Mouse (Mus musculus): ENCODE results near the gene Muc20. TPM values are rescaled to one million over a fixed set of nuclear protein-coding genes. Genes with fewer than 3 reads are reported as not detected.

Gene Muc20
- total and polyA plus RNA-seq, 2 experiments from 2014 or later = not detected

DNA sequence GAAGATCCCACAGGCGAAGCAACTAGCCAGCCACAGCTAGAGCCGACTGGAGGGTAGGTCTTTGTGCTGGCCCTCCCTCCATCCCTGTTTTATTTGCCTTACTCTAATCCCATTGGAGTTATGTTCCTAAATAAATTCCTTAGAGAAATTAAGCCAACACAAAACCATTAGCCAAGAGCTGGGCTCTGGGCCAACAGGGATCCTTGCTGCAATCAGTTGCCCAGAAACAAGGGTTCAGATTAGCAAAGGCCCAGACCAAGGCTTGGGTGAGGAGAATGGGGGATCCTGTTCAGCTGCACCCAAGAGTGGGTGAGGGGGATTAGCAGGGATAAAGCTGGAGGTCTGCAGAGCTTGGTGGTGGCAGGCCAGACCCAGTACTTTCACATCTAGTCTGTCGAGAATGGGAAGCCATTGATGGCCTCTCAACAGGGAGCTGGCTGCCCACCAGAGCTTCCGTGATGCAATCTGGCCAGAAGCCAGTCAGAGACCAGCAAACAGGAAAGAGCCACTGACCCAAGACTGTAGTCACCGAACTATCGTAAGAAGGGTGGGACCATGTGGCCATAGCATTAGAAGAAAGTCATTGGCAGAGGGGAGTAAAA is 6.1 kb upstream of the Muc20 start:
- WGBS = 35% methylated on average over 6 of the region's 6 CpGs
- Histone ChIP-seq H3K9me3 (ENCODE audit: low read length) (no peaks in the 10 kb centered on the region), H3K4me1 (ENCODE audit: insufficient read depth, low read length) (peaks cover 3% of the 10 kb centered on the region), H3K9ac (replicated peaks; ENCODE audit: low read length) (no peak overlapping the region; the same call in 1 of the 2 replicates), H3K27ac (peak overlapping the region; percentile 65), H3K36me3 (ENCODE audit: insufficient read depth, low read length) (no peaks in the 10 kb centered on the region), H3K4me2 (ENCODE audit: low read depth, low read length) (no peak overlapping the region), H3K4me3 (ENCODE audit: low read length) (no peak overlapping the region), H3K27me3 (ENCODE audit: insufficient read depth, low read length) (no peaks in the 10 kb centered on the region)
- ATAC-seq = peak; percentile 91
- TF ChIP-seq CTCF (IDR thresholded peaks at IDR 0.05; ENCODE audit: low read depth) = no peak
- peak; percentile 85 for DNase-seq (ENCODE audit: low spot score)

DNA sequence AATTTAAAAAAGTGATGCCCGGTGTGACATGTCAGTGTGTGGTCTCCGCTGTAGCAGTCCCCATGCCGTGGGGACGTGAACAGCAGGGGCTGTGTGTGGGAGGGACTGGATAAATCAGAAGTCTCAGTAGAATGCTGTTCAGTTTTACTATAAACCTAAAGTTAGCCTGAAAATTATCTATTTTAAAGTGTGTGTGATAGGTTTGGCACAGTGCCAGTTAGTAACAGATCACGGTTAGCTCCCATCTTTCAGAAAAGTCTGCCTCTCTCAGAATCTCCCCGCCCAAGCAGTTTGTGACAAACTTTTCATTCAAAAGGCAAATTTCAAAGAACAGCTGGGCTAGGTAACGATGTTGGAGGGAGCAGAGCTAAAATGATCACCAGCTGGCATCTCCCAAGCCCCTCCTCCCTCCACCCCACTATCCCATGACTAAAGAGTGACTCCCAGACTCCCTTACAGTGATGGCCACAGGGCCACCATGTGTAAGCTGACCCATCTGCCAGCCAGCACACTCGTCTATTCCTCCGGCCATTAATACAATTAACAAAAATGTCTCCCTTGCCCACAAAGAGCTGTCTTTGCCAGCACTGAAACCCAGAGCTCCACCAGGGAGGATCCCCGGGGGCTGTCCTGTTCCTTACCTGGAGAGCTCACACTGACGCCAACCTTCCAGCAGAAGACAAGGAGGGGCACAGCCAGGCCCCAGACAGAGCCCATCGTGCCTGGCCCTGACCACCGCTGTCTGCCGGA is 384 bp downstream of the Muc20 start:
- 56% methylated on average over 14 of the region's 14 CpGs for WGBS
- H3K27me3 ChIP-seq (ENCODE audit: insufficient read depth, low read length) = no peaks in the 10 kb centered on the region
- no peak overlapping the region for H3K4me3 ChIP-seq (ENCODE audit: low read length)
- no peak overlapping the region for H3K4me2 ChIP-seq (ENCODE audit: low read depth, low read length)
- no peak for TF ChIP-seq CTCF (IDR thresholded peaks at IDR 0.05; ENCODE audit: low read depth)
- H3K9me3 ChIP-seq (ENCODE audit: low read length) = no peaks in the 10 kb centered on the region
- H3K36me3 ChIP-seq (ENCODE audit: insufficient read depth, low read length) = no peaks in the 10 kb centered on the region
- H3K9ac ChIP-seq (replicated peaks; ENCODE audit: low read length) = no peak overlapping the region
- ATAC-seq (no peak), DNase-seq (ENCODE audit: low spot score) (no peak)
- H3K4me1 ChIP-seq (ENCODE audit: insufficient read depth, low read length) = no peaks in the 10 kb centered on the region
- no peak overlapping the region for H3K27ac ChIP-seq

DNA sequence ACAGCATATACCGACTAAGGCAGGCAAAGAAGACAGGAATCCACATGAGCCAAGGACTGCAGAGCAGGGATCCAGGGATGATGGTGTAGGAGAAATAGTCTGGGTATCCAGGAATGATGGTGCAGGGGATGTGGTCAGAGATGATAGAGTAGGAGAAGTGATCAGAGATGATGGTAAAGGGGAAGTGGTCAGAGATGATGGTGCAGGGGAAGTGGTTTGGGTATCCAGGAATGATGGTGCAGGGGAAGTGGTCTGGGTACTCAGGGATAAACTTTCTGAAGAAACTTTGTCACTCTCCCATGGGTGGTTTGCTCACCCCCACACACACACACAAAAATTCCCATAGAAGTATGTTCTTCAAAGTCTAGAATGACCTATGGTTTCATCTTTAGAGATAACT is 2.1 kb downstream of the Muc20 start:
- H3K4me1 ChIP-seq (ENCODE audit: insufficient read depth, low read length) = no peaks in the 10 kb centered on the region
- H3K9me3 ChIP-seq (ENCODE audit: low read length) = no peaks in the 10 kb centered on the region
- H3K27me3 ChIP-seq (ENCODE audit: insufficient read depth, low read length) = no peaks in the 10 kb centered on the region
- H3K4me3 ChIP-seq (ENCODE audit: low read length) = no peak overlapping the region
- no peak for TF ChIP-seq CTCF (IDR thresholded peaks at IDR 0.05; ENCODE audit: low read depth)
- H3K27ac ChIP-seq = no peak overlapping the region
- DNase-seq (ENCODE audit: low spot score) (no peak), ATAC-seq (no peak)
- H3K9ac ChIP-seq (replicated peaks; ENCODE audit: low read length) = no peak overlapping the region
- 86% methylated on average over 1 of the region's 1 CpGs for WGBS
- H3K36me3 ChIP-seq (ENCODE audit: insufficient read depth, low read length) = no peaks in the 10 kb centered on the region
- no peak overlapping the region for H3K4me2 ChIP-seq (ENCODE audit: low read depth, low read length)

DNA sequence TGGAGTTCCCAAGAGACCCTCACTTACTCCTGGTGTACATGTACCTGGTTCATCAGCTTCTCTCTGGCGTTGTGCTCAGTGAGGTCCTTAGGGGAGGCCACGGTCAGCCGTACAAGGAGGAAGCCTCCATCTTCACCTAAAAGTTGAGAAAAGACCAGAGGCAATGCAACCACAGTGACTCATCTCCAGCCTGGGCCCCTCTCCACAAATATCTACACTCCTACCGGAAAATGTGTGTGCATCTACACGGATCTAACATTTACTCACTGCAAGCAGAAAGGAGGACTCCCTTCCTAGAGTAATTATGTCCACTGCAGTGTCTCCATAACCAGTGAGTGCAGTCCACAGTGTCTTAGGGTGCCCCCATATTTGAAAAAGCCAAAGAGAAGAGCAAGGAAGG is 7.2 kb downstream of the Muc20 start:
- H3K9ac ChIP-seq (replicated peaks; ENCODE audit: low read length) = no peak overlapping the region
- DNase-seq (ENCODE audit: low spot score) (no peak), ATAC-seq (no peak)
- no peaks in the 10 kb centered on the region for H3K4me1 ChIP-seq (ENCODE audit: insufficient read depth, low read length)
- H3K36me3 ChIP-seq (ENCODE audit: insufficient read depth, low read length) = no peaks in the 10 kb centered on the region
- TF ChIP-seq CTCF (IDR thresholded peaks at IDR 0.05; ENCODE audit: low read depth) = no peak
- H3K27me3 ChIP-seq (ENCODE audit: insufficient read depth, low read length) = no peaks in the 10 kb centered on the region
- no peak overlapping the region for H3K4me2 ChIP-seq (ENCODE audit: low read depth, low read length)
- H3K4me3 ChIP-seq (ENCODE audit: low read length) = no peak overlapping the region
- WGBS = 92% methylated on average over 5 of the region's 5 CpGs
- H3K9me3 ChIP-seq (ENCODE audit: low read length) = no peaks in the 10 kb centered on the region
- no peak overlapping the region for H3K27ac ChIP-seq

DNA sequence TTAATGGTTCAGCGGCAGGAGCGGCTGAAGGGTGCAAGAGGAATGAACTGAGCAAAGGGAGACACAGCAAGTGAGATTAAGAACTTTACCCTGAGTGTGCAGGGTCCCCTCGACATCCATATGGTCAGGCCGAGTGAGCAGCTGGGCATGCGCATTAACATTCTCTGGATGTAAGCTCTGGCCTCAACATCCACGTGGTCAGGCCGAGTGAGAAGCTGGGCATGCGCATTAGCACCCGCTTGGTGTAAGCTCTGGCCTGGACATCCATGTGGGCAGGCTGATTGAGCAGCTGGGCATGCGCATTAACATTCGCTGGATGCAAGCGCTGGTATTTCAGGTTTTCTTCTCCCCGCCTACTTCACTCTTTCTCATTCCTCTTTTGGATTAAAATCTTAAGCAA is 12.4 kb downstream of the Muc20 start:
- Histone ChIP-seq H3K36me3 (ENCODE audit: insufficient read depth, low read length) (no peaks in the 10 kb centered on the region), H3K27me3 (ENCODE audit: insufficient read depth, low read length) (no peaks in the 10 kb centered on the region), H3K4me3 (ENCODE audit: low read length) (no peak overlapping the region), H3K4me2 (ENCODE audit: low read depth, low read length) (no peak overlapping the region), H3K4me1 (ENCODE audit: insufficient read depth, low read length) (no peaks in the 10 kb centered on the region), H3K27ac (no peak overlapping the region), H3K9ac (replicated peaks; ENCODE audit: low read length) (no peak overlapping the region), H3K9me3 (ENCODE audit: low read length) (no peaks in the 10 kb centered on the region)
- peak; percentile 59; the same call in 1 of the 2 replicates for ATAC-seq
- 60% methylated on average over 13 of the region's 13 CpGs for WGBS
- no peak for TF ChIP-seq CTCF (IDR thresholded peaks at IDR 0.05; ENCODE audit: low read depth)
- peak; percentile 78 for DNase-seq (ENCODE audit: low spot score)

DNA sequence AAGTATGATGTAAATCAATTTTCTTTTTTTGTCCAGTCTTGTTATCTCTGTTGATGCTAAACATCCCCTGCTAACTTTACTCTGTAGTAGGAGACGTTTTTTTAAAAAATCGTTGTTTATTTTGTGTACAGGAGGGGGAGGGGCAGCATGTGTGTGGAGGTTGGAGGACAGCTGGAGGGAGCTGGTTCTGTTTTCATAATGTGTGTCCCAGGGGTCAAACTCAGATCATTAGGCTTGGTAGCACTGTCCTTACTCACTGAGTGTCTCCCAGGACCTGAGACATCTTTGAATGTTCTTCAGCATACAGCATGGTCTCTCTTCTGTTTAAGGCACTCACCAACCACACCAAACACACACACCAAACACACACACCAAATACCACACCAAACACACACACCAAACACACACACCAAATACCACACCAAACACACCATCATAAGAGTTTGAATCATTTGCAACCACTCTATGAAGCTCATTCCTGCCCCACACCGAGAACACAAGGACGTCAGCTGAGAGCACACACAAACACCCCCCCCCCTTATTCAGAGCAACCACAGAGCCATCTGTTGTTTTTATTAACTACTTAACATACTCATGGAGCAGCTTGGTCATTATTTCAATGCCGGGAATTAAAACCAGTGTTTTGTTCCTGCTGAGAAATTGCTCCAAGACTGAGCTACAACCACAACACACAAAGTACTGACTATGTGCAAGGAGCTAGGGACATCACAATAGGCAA is 13.7 kb downstream of the Muc20 start:
- Histone ChIP-seq H3K4me2 (ENCODE audit: low read depth, low read length) (no peak overlapping the region), H3K4me3 (ENCODE audit: low read length) (no peak overlapping the region), H3K9me3 (ENCODE audit: low read length) (no peaks in the 10 kb centered on the region), H3K36me3 (ENCODE audit: insufficient read depth, low read length) (no peaks in the 10 kb centered on the region), H3K27me3 (ENCODE audit: insufficient read depth, low read length) (no peaks in the 10 kb centered on the region), H3K27ac (no peak overlapping the region), H3K4me1 (ENCODE audit: insufficient read depth, low read length) (no peaks in the 10 kb centered on the region), H3K9ac (replicated peaks; ENCODE audit: low read length) (no peak overlapping the region)
- DNase-seq (ENCODE audit: low spot score) = peak; percentile 22
- ATAC-seq = no peak; the same call in 1 of the 2 replicates
- 34% methylated on average over 5 of the region's 5 CpGs for WGBS
- no peak for TF ChIP-seq CTCF (IDR thresholded peaks at IDR 0.05; ENCODE audit: low read depth)

All from hindbrain, postnatal 0 days (tissue).